Mouse (Mus musculus) hindbrain, embryonic 16.5 days (tissue): ENCODE results near the gene Slc6a9. TPM values are rescaled to one million over a fixed set of nuclear protein-coding genes. Genes with fewer than 3 reads are reported as not detected.

ENCODE experiments used
- ATAC-seq: fragments of 200-750 bp; cut with Nextera tagmentation; 2 replicates; pipeline ENCODE4 v1.8.0; 2017; ENCODE audit warnings: moderate TSS enrichment, moderate library complexity
- H3K27ac ChIP-seq: fragments of 300-500 bp; sonication (generic); 2 replicates; pipeline ENCODE4 v1.5.1; 2014; ENCODE audit warnings: low read depth, mild to moderate bottlenecking, control low read depth, low read length, moderate library complexity
- H3K27me3 ChIP-seq: fragments of 300-500 bp; sonication (generic); replicated peaks from 2 replicates; pipeline ENCODE4 v1.6.1; 2014; ENCODE audit warnings: low read length; ENCODE audit not compliant: control insufficient read depth, insufficient read depth
- H3K36me3 ChIP-seq: fragments of 300-500 bp; sonication (generic); 2 replicates; pipeline ENCODE4 v1.6.1; 2014; ENCODE audit warnings: mild to moderate bottlenecking, low read length, moderate library complexity, mixed read lengths; ENCODE audit not compliant: control insufficient read depth, insufficient read depth
- H3K4me1 ChIP-seq: fragments of 300-500 bp; sonication (generic); 2 replicates; pipeline ENCODE4 v1.6.1; 2014; ENCODE audit warnings: low read depth, low read length; ENCODE audit not compliant: control insufficient read depth, insufficient read depth
- H3K4me2 ChIP-seq: fragments of 300-500 bp; sonication (generic); 2 replicates; pipeline ENCODE4 v1.6.1; 2014; ENCODE audit warnings: mild to moderate bottlenecking, low read length, control low read depth, moderate library complexity
- H3K4me3 ChIP-seq: fragments of 300-500 bp; sonication (generic); 2 replicates; pipeline ENCODE4 v1.5.1; 2014; ENCODE audit warnings: mild to moderate bottlenecking, low read length, control low read depth, moderate library complexity
- H3K9ac ChIP-seq: fragments of 300-500 bp; sonication (generic); 2 replicates; pipeline ENCODE4 v1.6.1; 2014; ENCODE audit warnings: low read depth, mild to moderate bottlenecking, control low read depth, low read length, moderate library complexity
- H3K9me3 ChIP-seq: fragments of 300-500 bp; sonication (generic); 2 replicates; pipeline ENCODE4 v1.6.1; 2014; ENCODE audit warnings: mild to moderate bottlenecking, low read length, moderate library complexity; ENCODE audit not compliant: control insufficient read depth
- WGBS: fragments of 180-500 bp; shearing (Covaris S2); extraction: QIAGEN DNeasy Blood & Tissue Kit; methylation state at CpG from one replicate; pipeline ENCODE4 v1.1.7; 2014; 5-methylcytosine and 5-hydroxymethylcytosine counted together
- polyA plus RNA-seq: library from polyadenylated mRNA; unstranded; fragments of >200 nt; fragmentation: Nextera tagmentation; extraction: Ambion mirVana; gene quantifications from 2 replicates; pipeline ENCODE4 v1.2.1, GENCODE M21; 2015

Gene Slc6a9
- polyA plus RNA-seq, 1 experiment from 2014 or later: 63.8 TPM

GRCm38 (mm10) chr4:117846261-117846660, 12.0 kb downstream of the Slc6a9 start:
- no peak overlapping the region for H3K9ac ChIP-seq
- no peaks in the 10 kb centered on the region for H3K9me3 ChIP-seq
- no peak for ATAC-seq
- H3K27ac ChIP-seq: no peak overlapping the region
- H3K4me2 ChIP-seq: no peak overlapping the region
- H3K27me3 ChIP-seq: no peaks in the 10 kb centered on the region
- no peaks in the 10 kb centered on the region for H3K36me3 ChIP-seq
- H3K4me1 ChIP-seq: peaks cover 18% of the 10 kb centered on the region
- WGBS: 98% methylated on average over 4 of the region's 4 CpGs
- no peak overlapping the region for H3K4me3 ChIP-seq

- Histone ChIP-seq H3K9ac (no peak overlapping the region; the same call in none of the 2 replicates), H3K4me1 (peaks cover 18% of the 10 kb centered on the region), H3K27me3 (no peaks in the 10 kb centered on the region), H3K4me2 (no peak overlapping the region), H3K36me3 (no peaks in the 10 kb centered on the region), H3K4me3 (no peak overlapping the region), H3K9me3 (no peaks in the 10 kb centered on the region), H3K27ac (peak overlapping the region; percentile 61; the same call in 1 of the 2 replicates)
- WGBS: 4% methylated on average over 2 of the region's 2 CpGs
- ATAC-seq: peak; percentile 58; the same call in 1 of the 2 replicates
Measured at GRCm38 (mm10) chr4:117847011-117847410, 12.7 kb downstream of the Slc6a9 start.

GRCm38 (mm10) chr4:117849063-117849462, 14.8 kb downstream of the Slc6a9 start:
- H3K9me3 ChIP-seq: no peaks in the 10 kb centered on the region
- H3K27ac ChIP-seq: peak overlapping the region; percentile 77
- H3K4me1 ChIP-seq: peaks cover 18% of the 10 kb centered on the region
- H3K36me3 ChIP-seq: no peaks in the 10 kb centered on the region
- no peak overlapping the region for H3K4me3 ChIP-seq
- WGBS: 43% methylated on average over 17 of the region's 17 CpGs
- H3K4me2 ChIP-seq: peak overlapping the region; percentile 12; the same call in 1 of the 2 replicates
- ATAC-seq: peak; percentile 48
- H3K9ac ChIP-seq: peak overlapping the region; percentile 31
- H3K27me3 ChIP-seq: no peaks in the 10 kb centered on the region

- H3K4me2 ChIP-seq: peak overlapping the region; percentile 17; the same call in 1 of the 2 replicates
- peak overlapping the region; percentile 77 for H3K27ac ChIP-seq
Measured at GRCm38 (mm10) chr4:117849506-117849905, 15.2 kb downstream of the Slc6a9 start.

DNA sequence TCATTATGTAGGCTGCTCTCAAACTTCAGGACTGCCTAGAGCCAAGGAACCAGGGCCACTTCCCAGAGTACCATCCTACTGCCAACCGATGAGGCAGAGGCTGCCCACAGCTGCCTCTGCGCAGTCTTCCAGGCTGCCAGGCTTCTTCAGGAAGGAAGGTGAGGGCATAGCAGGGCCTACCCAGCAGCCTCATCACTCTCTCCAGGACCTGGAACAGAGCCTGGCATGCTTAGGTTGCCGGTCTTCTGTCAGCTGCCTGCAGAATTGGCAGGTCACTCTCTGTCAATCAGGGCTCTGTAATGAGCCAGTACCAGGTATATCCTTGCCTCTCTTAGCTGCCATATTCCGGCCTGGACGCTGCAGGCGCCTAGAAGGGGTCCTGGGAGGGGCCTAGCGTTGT, 15.9 kb downstream of the Slc6a9 start:
- Histone ChIP-seq H3K36me3 (no peaks in the 10 kb centered on the region), H3K4me1 (peaks cover 18% of the 10 kb centered on the region), H3K9me3 (no peaks in the 10 kb centered on the region), H3K9ac (peak overlapping the region; percentile 47), H3K4me2 (peak overlapping the region; percentile 15), H3K27me3 (no peaks in the 10 kb centered on the region), H3K4me3 (no peak overlapping the region), H3K27ac (peak overlapping the region; percentile 75)
- no peak for ATAC-seq
- 66% methylated on average over 7 of the region's 7 CpGs for WGBS

More at GRCm38 (mm10) chr4:117849506-117849905, 15.2 kb downstream of the Slc6a9 start:
- Histone ChIP-seq H3K9ac (peak overlapping the region; percentile 31), H3K9me3 (no peaks in the 10 kb centered on the region), H3K4me3 (no peak overlapping the region), H3K4me1 (peaks cover 18% of the 10 kb centered on the region), H3K27me3 (no peaks in the 10 kb centered on the region), H3K36me3 (no peaks in the 10 kb centered on the region)
- peak; percentile 88 for ATAC-seq
- WGBS: 29% methylated on average over 5 of the region's 5 CpGs

DNA sequence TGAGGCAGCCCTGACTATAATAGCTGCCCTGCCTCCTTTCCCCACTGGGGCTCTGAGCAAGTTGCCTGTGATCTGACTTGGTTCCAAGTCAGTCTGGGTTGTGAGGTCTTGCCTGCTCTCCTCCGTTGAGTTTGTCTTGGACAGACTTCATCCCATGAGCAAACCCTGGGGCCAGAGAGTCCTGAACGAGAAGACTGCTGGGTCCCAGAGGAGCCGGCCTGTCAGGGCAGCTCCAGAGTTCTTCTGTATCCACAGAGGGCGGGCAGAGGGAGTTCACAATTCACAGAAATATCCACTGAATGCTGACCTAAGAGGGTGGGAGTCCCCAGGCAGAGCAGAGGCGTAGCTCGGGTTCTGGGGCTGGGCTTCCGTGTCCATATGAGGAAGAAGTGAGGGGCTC, 16.6 kb downstream of the Slc6a9 start:
- Histone ChIP-seq H3K4me3 (no peak overlapping the region), H3K4me2 (no peak overlapping the region), H3K36me3 (no peaks in the 10 kb centered on the region), H3K27ac (peak overlapping the region; percentile 51; the same call in 1 of the 2 replicates), H3K9ac (no peak overlapping the region), H3K4me1 (peaks cover 18% of the 10 kb centered on the region), H3K9me3 (no peaks in the 10 kb centered on the region), H3K27me3 (no peaks in the 10 kb centered on the region)
- 75% methylated on average over 7 of the region's 7 CpGs for WGBS
- no peak for ATAC-seq

- no peak for ATAC-seq
- Histone ChIP-seq H3K4me3 (no peak overlapping the region), H3K36me3 (no peaks in the 10 kb centered on the region), H3K27ac (no peak overlapping the region; the same call in 1 of the 2 replicates), H3K9ac (no peak overlapping the region), H3K9me3 (no peaks in the 10 kb centered on the region), H3K4me1 (peaks cover 18% of the 10 kb centered on the region), H3K4me2 (no peak overlapping the region), H3K27me3 (no peaks in the 10 kb centered on the region)
- WGBS: 85% methylated on average over 10 of the region's 10 CpGs
Measured at GRCm38 (mm10) chr4:117852152-117852868, 18.0 kb downstream of the Slc6a9 start.

DNA sequence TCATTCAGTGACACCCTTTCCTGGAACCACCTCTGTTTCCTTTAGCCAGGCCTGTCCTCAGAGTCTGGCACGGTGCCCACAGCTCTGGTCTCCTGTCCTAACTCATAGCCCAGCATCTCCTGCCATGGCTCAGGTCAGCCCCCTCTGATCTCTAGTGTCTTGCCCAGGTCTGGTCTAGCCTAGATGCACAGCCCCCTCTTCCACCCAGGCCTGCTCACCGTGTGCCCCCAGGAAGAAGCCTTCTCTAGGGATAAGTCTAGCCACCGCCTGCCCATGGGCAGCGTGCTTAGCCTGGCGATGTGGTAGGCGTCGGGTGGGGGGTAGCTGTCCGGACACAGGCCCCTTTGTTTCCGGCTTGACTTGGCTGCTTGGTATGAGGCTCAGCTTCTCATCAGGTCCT, 20.8 kb downstream of the Slc6a9 start:
- Histone ChIP-seq H3K4me2 (no peak overlapping the region), H3K4me3 (no peak overlapping the region), H3K4me1 (peaks cover 6% of the 10 kb centered on the region), H3K9me3 (no peaks in the 10 kb centered on the region), H3K27me3 (no peaks in the 10 kb centered on the region), H3K9ac (no peak overlapping the region; the same call in 1 of the 2 replicates), H3K36me3 (no peaks in the 10 kb centered on the region), H3K27ac (peak overlapping the region; percentile 70)
- ATAC-seq: peak; percentile 76
- WGBS: 55% methylated on average over 9 of the region's 9 CpGs

DNA sequence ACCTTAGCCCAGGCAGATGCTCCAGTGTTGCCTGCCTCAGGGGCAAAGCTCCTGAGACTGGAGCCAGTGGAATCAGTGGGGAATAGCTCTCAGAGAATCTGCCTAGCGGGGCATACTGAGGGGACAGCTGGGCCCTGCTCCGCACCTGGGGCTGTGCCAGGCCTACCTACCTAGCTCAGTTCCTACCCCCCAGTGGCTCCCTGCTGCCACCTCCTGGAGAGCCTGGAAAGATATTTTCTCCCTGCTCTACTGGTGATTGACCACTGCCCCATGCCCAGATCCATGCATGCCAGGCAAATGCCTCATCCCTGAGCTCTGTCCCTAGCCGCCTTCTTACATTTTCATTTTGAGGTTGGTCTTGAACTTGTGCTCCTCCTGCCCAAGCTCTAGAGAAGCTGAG, 24.5 kb downstream of the Slc6a9 start:
- H3K4me3 ChIP-seq: no peak overlapping the region
- no peaks in the 10 kb centered on the region; the same call in 1 of the 2 replicates for H3K4me1 ChIP-seq
- H3K27me3 ChIP-seq: no peaks in the 10 kb centered on the region
- ATAC-seq: no peak
- no peaks in the 10 kb centered on the region for H3K9me3 ChIP-seq
- no peaks in the 10 kb centered on the region for H3K36me3 ChIP-seq
- 52% methylated on average over 3 of the region's 3 CpGs for whole genome bisulfite sequencing
- H3K4me2 ChIP-seq: no peak overlapping the region
- no peak overlapping the region for H3K9ac ChIP-seq
- H3K27ac ChIP-seq: no peak overlapping the region
